Mouse (Mus musculus) lung, postnatal 0 days (tissue): ENCODE measurements around the gene Fam243. TPM values are rescaled to one million over a fixed set of nuclear protein-coding genes. Genes with fewer than 3 reads are reported as not detected.
A peak's percentile ranks its signal among the peaks of the same experiment; 100 is the strongest.

ENCODE experiments used
- ATAC-seq: fragments of 200-750 bp; cut with Nextera tagmentation; 2 replicates; pipeline ENCODE4 v1.8.0; 2017; ENCODE audit warnings: moderate library complexity
- DNase-seq: peaks from one replicate; pipeline ENCODE4 v3.0.0-alpha.2; 2016; ENCODE audit warnings: low spot score
- H3K27ac ChIP-seq: fragments of 300-500 bp; sonication (generic); 2 replicates; pipeline ENCODE4 v1.5.1; 2014; ENCODE audit warnings: antibody characterized with exemption, mild to moderate bottlenecking, low read length, mixed read lengths
- H3K27me3 ChIP-seq: fragments of 300-500 bp; sonication (generic); replicated peaks from 2 replicates; pipeline ENCODE4 v1.6.1; 2014; ENCODE audit warnings: low read length, mixed read lengths; ENCODE audit not compliant: insufficient read depth
- H3K36me3 ChIP-seq: fragments of 300-500 bp; sonication (generic); 2 replicates; pipeline ENCODE4 v1.6.1; 2014; ENCODE audit warnings: low read length, mixed read lengths; ENCODE audit not compliant: insufficient read depth
- H3K4me1 ChIP-seq: fragments of 300-500 bp; sonication (generic); 2 replicates; pipeline ENCODE4 v1.6.1; 2014; ENCODE audit warnings: antibody characterized with exemption, low read depth, low read length, mixed read lengths; ENCODE audit not compliant: insufficient read depth
- H3K4me2 ChIP-seq: fragments of 300-500 bp; sonication (generic); replicated peaks from 2 replicates; pipeline ENCODE4 v1.6.1; 2014; ENCODE audit warnings: low read depth, mild to moderate bottlenecking, low read length, moderate library complexity, mixed read lengths
- H3K4me3 ChIP-seq: fragments of 300-500 bp; sonication (generic); 2 replicates; pipeline ENCODE4 v1.5.1; 2014; ENCODE audit warnings: low read depth, low read length
- H3K9ac ChIP-seq: fragments of 300-500 bp; sonication (generic); replicated peaks from 2 replicates; pipeline ENCODE4 v1.6.1; 2014; ENCODE audit warnings: low read depth, mild to moderate bottlenecking
- H3K9me3 ChIP-seq: fragments of 300-500 bp; sonication (generic); 2 replicates; pipeline ENCODE4 v1.6.1; 2016; ENCODE audit warnings: low read length, mixed read lengths
- CTCF ChIP-seq: IDR thresholded peaks from 2 replicates; pipeline ENCODE4 v1.5.1; 2016; ENCODE audit warnings: antibody characterized with exemption, mild to moderate bottlenecking
- EP300 ChIP-seq: IDR thresholded peaks from 2 replicates; pipeline ENCODE4 v1.6.1; 2016; ENCODE audit warnings: antibody characterized with exemption, mild to moderate bottlenecking, control low read depth
- WGBS: fragments of 180-500 bp; shearing (Covaris S2); extraction: QIAGEN DNeasy Blood & Tissue Kit; methylation state at CpG from one replicate; pipeline ENCODE4 v1.1.7; 2014; 5-methylcytosine and 5-hydroxymethylcytosine counted together
- polyA plus RNA-seq: library from polyadenylated mRNA; unstranded; fragments of >200 nt; fragmentation: Nextera tagmentation; extraction: Ambion mirVana; gene quantifications from 2 replicates; pipeline ENCODE4 v1.2.1, GENCODE M21; 2015

Gene Fam243
- polyA plus RNA-seq, 1 experiment from 2014 or later, result not detected

GRCm38 (mm10) chr16:92345177-92345576 is 23.9 kb upstream of the Fam243 start:
- H3K4me2 ChIP-seq, result no peak overlapping the region
- ATAC-seq (peak; percentile 46), DNase-seq (peak; percentile 71)
- no peak for TF ChIP-seq CTCF
- no peak for TF ChIP-seq EP300
- no peak overlapping the region for H3K9ac ChIP-seq
- H3K36me3 ChIP-seq, result no peaks in the 10 kb centered on the region
- H3K9me3 ChIP-seq, result no peaks in the 10 kb centered on the region
- no peak overlapping the region for H3K4me3 ChIP-seq
- WGBS, result 23% methylated on average over 11 of the region's 11 CpGs
- peaks cover 4% of the 10 kb centered on the region; the same call in 1 of the 2 replicates for H3K4me1 ChIP-seq
- no peak overlapping the region for H3K27ac ChIP-seq
- H3K27me3 ChIP-seq, result no peaks in the 10 kb centered on the region

DNA sequence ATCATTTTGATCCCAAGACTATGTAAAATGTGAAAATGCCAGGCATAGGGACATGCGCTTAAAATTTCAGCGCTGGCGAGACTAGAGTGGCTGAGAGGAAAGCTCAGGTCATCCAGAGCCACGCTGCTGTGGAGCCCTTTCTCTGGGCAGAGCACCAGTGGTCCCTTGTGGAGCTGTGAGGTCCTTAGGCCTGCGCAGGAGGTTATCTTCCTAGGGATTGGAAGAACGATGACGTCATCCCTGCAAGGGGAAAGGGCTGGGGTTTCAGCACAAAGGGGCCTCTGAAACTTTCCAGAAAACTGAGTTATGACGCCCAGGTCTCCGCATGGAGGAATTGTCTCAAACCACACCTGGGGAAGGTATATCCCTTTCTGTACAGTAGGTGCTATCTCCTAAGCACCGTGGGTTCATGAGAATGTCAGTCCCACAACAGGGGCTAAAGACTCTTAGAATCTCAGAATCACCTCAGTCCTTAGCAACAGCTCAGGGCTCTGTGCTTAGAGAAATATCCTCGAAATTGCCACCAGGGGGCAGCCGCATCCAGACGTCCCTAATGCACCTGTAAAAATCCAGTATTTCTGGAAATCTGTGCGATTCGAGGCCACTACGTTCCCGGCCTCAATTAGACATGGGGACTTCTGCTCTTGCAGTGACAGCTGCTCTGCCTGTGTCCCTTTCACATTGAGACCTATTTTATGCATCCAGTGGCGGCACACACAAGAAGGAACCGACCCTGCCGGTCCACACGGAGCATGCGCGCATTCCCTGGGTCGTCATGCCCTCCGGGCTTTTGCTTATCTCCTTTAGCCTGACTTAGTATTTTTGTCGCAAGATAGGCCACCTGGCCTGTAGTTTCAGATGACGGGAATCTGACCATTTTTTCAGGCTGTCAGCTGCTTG is 19.6 kb upstream of the Fam243 start:
- TF ChIP-seq EP300 (no peak), CTCF (peak; percentile 86)
- Histone ChIP-seq H3K36me3 (no peaks in the 10 kb centered on the region), H3K4me3 (no peak overlapping the region), H3K27me3 (no peaks in the 10 kb centered on the region), H3K4me2 (peak overlapping the region; percentile 46), H3K4me1 (no peaks in the 10 kb centered on the region), H3K9me3 (no peaks in the 10 kb centered on the region), H3K9ac (no peak overlapping the region), H3K27ac (no peak overlapping the region)
- DNase-seq, result peak; percentile 83
- 19% methylated on average over 27 of the region's 27 CpGs for WGBS
- peak; percentile 50; the same call in 1 of the 2 replicates for ATAC-seq

- no peak overlapping the region for H3K9ac ChIP-seq
- no peaks in the 10 kb centered on the region for H3K27me3 ChIP-seq
- H3K4me1 ChIP-seq, result no peaks in the 10 kb centered on the region
- H3K9me3 ChIP-seq, result no peaks in the 10 kb centered on the region
- H3K4me3 ChIP-seq, result no peak overlapping the region
- no peak overlapping the region for H3K4me2 ChIP-seq
- DNase-seq, result peak; percentile 89
- no peak for TF ChIP-seq EP300
- peak; percentile 97 for TF ChIP-seq CTCF
- no peaks in the 10 kb centered on the region for H3K36me3 ChIP-seq
- H3K27ac ChIP-seq, result no peak overlapping the region
- ATAC-seq, result peak; percentile 69
- WGBS, result 1% methylated on average over 9 of the region's 9 CpGs
Observed at GRCm38 (mm10) chr16:92336280-92336679, 15.0 kb upstream of the Fam243 start.

GRCm38 (mm10) chr16:92334600-92334999 is 13.4 kb upstream of the Fam243 start:
- no peak for ATAC-seq
- Histone ChIP-seq H3K27me3 (no peaks in the 10 kb centered on the region), H3K4me3 (no peak overlapping the region), H3K9ac (no peak overlapping the region), H3K4me2 (no peak overlapping the region), H3K36me3 (no peaks in the 10 kb centered on the region), H3K9me3 (no peaks in the 10 kb centered on the region), H3K27ac (no peak overlapping the region), H3K4me1 (no peaks in the 10 kb centered on the region)
- WGBS, result 50% methylated on average over 9 of the region's 9 CpGs
- TF ChIP-seq CTCF (peak; percentile 30), EP300 (no peak)
- DNase-seq, result no peak

- Histone ChIP-seq H3K36me3 (no peaks in the 10 kb centered on the region), H3K4me1 (no peaks in the 10 kb centered on the region), H3K9ac (no peak overlapping the region), H3K27me3 (no peaks in the 10 kb centered on the region), H3K27ac (no peak overlapping the region), H3K4me2 (no peak overlapping the region), H3K9me3 (no peaks in the 10 kb centered on the region), H3K4me3 (no peak overlapping the region)
- TF ChIP-seq CTCF (no peak), EP300 (no peak)
- no peak; the same call in 1 of the 2 replicates for ATAC-seq
- 74% methylated on average over 5 of the region's 5 CpGs for WGBS
- no peak for DNase-seq
Observed at GRCm38 (mm10) chr16:92330966-92331365, 9.7 kb upstream of the Fam243 start.

DNA sequence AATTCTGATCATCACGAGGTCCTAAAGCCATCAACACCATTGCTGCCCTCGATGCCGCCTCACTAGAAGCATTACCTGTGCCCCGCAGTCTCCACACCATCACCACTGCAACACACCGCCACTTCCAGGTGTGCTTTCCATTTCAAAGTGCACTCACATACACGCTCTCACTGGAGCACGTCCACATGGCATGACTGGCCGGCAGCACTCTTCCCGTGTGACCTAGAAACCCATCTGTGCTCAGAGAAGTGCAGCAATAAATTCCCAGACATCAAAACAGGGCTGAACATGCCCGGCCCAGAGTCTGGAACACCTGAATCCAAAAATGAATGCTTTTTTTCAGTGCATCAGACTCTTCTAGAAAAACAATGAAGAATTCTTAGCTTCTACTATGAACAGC is 6.7 kb upstream of the Fam243 start:
- H3K27ac ChIP-seq, result no peak overlapping the region
- TF ChIP-seq CTCF (no peak), EP300 (no peak)
- no peaks in the 10 kb centered on the region for H3K36me3 ChIP-seq
- ATAC-seq (no peak), DNase-seq (no peak)
- no peak overlapping the region for H3K4me2 ChIP-seq
- 84% methylated on average over 10 of the region's 10 CpGs for WGBS
- no peak overlapping the region for H3K9ac ChIP-seq
- no peaks in the 10 kb centered on the region for H3K4me1 ChIP-seq
- no peaks in the 10 kb centered on the region for H3K9me3 ChIP-seq
- H3K4me3 ChIP-seq, result no peak overlapping the region
- H3K27me3 ChIP-seq, result no peaks in the 10 kb centered on the region
